Mouse (Mus musculus) liver, adult 2 months (tissue): ENCODE data around the gene Mt1.

ENCODE experiments used
- CTCF ChIP-seq: fragments of 200-500 bp; IDR thresholded peaks from 2 replicates; pipeline ENCODE4 v1.5.1; 2011; ENCODE audit warnings: low read depth, low read length, control low read depth
- POLR2A ChIP-seq: fragments of 200-500 bp; IDR thresholded peaks from 2 replicates; pipeline ENCODE4 v1.6.1; 2011; ENCODE audit warnings: low read length, control low read depth; ENCODE audit not compliant: insufficient read depth; ENCODE audit errors: extremely low read depth

GRCm38 (mm10) chr8:94183117-94183516, 4.2 kb downstream of the Mt1 start:
- TF ChIP-seq CTCF = peak; percentile 81
- TF ChIP-seq POLR2A = 0 out of 2 replicates have a peak, but pooled peaks have one; percentile 25
